Mouse (Mus musculus) lung, adult 2 months (tissue): ENCODE results near the gene Thy1. TPM values are rescaled to one million over a fixed set of nuclear protein-coding genes. Genes with fewer than 3 reads are reported as not detected.

Experiments used
- DNase-seq: peaks from one replicate; pipeline ENCODE4 v3.0.0; 2022
- H3K4me1 ChIP-seq: fragments of 200-500 bp; 2 replicates; pipeline ENCODE4 v1.6.1; 2011; ENCODE audit warnings: low read length; ENCODE audit not compliant: control insufficient read depth, insufficient read depth
- H3K4me3 ChIP-seq: fragments of 200-500 bp; replicated peaks from 2 replicates; pipeline ENCODE3; 2011; ENCODE audit warnings: low read depth, mild to moderate bottlenecking, control low read depth, low read length; ENCODE audit errors: extremely low read depth
- CTCF ChIP-seq: fragments of 200-500 bp; IDR thresholded peaks from 2 replicates; pipeline ENCODE4 v1.5.1; 2011; ENCODE audit warnings: mild to moderate bottlenecking, low read length, control low read depth; ENCODE audit not compliant: insufficient read depth
- POLR2A ChIP-seq: fragments of 200-500 bp; IDR thresholded peaks from 2 replicates; pipeline ENCODE4 v1.6.1; 2011; ENCODE audit warnings: low read depth, mild to moderate bottlenecking, control low read depth, low read length, borderline replicate concordance; ENCODE audit errors: extremely low read depth
- WGBS: fragments of 180-500 bp; shearing (Covaris S2); methylation state at CpG from one replicate; pipeline ENCODE4 v1.1.7; 2018; 5-methylcytosine and 5-hydroxymethylcytosine counted together
- polyA plus RNA-seq: library from polyadenylated mRNA; depleted of rRNA; stranded (reverse); fragments of >200 nt; gene quantifications from 2 replicates; pipeline ENCODE4 v1.2.3, GENCODE M21; 2012

Gene Thy1
- polyA plus RNA-seq, 1 experiment: 34.3 TPM

DNA sequence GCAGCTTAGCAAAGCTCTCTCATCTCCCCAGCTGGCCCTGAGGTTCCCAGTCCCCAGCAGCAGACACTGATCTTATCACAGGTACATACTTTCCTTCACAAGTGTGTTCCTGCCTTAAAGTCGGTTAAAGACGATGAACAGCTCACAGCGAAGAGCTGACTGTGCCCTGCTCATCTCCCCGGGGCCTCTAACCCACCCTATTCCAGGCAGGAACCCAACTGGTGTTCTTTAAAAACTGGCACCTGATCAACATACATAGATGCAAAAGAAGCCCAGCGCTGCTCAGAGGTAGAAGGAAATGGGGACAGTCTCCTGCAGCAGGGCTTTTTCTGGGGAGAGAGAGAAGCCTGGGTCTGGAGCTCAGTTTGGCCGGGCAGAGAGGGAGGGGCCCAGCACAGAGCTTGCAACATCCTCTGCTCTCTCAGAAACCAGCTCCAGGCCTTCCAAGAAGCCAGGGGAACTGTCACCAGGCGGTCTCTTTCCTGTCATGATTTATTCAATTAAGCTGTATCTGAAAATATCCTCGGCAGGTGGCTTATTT lies 30.4 kb upstream of the Thy1 start:
- DNase-seq: no peak
- H3K4me3 ChIP-seq: no peak overlapping the region
- WGBS: 30% methylated on average over 8 of the region's 8 CpGs
- H3K4me1 ChIP-seq: no peaks in the 10 kb centered on the region
- no peak for TF ChIP-seq CTCF
- no peak for TF ChIP-seq POLR2A

DNA sequence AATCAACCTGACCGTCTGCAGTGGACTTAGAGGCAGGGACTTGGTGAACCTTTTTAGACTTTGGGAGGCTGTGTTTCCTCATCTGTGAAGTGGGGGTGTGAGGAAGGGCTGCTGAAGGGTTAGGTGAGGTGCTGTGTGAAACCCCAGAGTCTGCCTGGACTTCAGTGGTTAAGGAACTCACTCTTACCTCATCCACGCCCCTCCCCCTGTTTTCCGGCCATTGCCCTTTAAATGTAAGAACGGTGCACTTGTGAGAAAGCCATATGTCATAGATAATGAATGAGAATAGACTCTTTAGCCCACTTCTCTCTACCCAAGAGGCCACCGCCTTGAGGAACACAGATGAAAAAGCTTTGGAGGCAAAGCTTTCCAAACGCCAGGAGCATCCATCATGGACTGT lies 29.4 kb upstream of the Thy1 start:
- TF ChIP-seq POLR2A (no peak), CTCF (no peak)
- 39% methylated on average over 6 of the region's 6 CpGs for WGBS
- Histone ChIP-seq H3K4me1 (no peaks in the 10 kb centered on the region), H3K4me3 (no peak overlapping the region)
- no peak for DNase-seq

GRCm38 (mm10) chr9:44016304-44016703 lies 26.9 kb upstream of the Thy1 start:
- H3K4me3 ChIP-seq: no peak overlapping the region
- no peak for TF ChIP-seq POLR2A
- TF ChIP-seq CTCF: no peak
- no peaks in the 10 kb centered on the region for H3K4me1 ChIP-seq
- 81% methylated on average over 5 of the region's 5 CpGs for WGBS
- DNase-seq: no peak

GRCm38 (mm10) chr9:44017846-44018245 lies 25.3 kb upstream of the Thy1 start:
- TF ChIP-seq CTCF (no peak), POLR2A (no peak)
- 61% methylated on average over 5 of the region's 5 CpGs for WGBS
- Histone ChIP-seq H3K4me1 (no peaks in the 10 kb centered on the region), H3K4me3 (no peak overlapping the region)
- DNase-seq: no peak

DNA sequence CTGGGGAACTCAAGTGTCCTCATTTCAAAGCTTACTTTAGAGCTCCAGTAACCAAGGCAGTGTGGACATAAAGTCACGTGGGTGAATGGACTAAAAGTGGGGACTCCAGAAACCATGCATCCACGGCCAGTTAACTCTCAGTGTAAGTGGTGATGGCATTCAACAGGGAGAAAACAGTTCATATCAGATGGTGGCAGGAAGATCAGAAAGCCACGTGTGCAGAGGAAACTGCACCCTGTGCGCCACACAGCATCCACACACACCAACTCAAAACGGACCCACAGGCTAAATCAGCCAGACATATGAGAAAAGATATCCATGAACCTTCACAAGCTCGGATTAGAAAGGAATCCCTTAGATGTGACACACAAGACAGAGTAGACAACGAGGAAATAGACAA lies 23.2 kb upstream of the Thy1 start:
- no peak overlapping the region for H3K4me3 ChIP-seq
- TF ChIP-seq POLR2A: no peak
- no peak for TF ChIP-seq CTCF
- WGBS: 64% methylated on average over 7 of the region's 7 CpGs
- H3K4me1 ChIP-seq: no peaks in the 10 kb centered on the region
- no peak for DNase-seq

DNA sequence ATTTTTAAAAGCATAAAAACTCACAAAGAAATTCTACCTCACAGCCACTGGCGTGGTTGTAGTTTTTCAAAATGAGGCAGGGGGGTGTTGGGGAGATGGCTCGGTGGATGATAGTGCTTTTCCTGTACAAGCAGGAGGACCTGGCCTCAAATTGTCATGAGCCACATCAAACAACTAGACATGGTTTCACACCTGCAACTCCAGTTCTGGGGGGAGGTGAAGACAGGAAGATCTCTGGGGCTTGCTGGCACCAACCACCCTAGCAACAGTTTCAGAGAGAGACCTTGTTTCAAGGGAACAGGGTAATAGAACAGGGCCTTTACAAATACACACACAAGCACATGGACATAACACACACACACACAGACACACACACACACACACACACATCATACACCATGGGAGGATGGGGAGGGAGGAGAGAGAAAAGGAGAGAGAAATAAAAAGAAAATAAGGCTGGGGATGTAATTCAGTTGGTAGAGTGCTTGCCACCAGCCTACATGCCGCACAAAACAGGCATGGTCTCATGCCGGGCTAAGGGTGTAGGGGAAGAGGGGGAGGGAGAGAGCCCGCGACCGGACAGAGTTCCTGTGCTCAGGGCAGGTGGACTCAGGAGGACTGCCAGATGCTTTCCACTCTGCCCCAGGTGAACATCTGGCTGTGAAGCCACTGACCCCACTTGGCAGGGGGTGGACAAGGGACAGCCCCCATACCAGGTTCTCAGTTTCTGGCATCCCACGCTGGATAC lies 20.9 kb upstream of the Thy1 start:
- TF ChIP-seq POLR2A (no peak), CTCF (no peak)
- 64% methylated on average over 8 of the region's 8 CpGs for WGBS
- Histone ChIP-seq H3K4me3 (no peak overlapping the region), H3K4me1 (no peaks in the 10 kb centered on the region)
- no peak for DNase-seq

DNA sequence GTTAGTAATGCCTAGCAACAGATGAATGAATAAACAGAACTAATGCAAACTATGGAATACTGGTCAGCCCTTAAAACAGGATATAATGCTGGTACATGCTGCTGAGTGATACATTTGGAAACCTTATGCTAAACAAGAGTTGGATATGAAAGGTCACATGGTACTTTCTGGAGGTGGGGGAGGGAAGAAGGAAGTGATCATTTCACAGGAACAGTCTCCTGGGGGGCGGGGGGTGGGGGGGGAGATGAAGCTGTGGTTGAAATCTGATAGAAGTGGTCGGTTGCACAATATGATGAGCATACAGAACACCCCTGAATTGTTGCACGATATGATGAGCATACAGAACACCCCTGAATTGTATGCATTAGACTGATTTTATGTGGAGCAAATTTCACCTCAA lies 19.1 kb upstream of the Thy1 start:
- DNase-seq: no peak
- 76% methylated on average over 3 of the region's 3 CpGs for WGBS
- Histone ChIP-seq H3K4me1 (no peaks in the 10 kb centered on the region; the same call in 1 of the 2 replicates), H3K4me3 (no peak overlapping the region)
- TF ChIP-seq CTCF: no peak
- no peak for TF ChIP-seq POLR2A

DNA sequence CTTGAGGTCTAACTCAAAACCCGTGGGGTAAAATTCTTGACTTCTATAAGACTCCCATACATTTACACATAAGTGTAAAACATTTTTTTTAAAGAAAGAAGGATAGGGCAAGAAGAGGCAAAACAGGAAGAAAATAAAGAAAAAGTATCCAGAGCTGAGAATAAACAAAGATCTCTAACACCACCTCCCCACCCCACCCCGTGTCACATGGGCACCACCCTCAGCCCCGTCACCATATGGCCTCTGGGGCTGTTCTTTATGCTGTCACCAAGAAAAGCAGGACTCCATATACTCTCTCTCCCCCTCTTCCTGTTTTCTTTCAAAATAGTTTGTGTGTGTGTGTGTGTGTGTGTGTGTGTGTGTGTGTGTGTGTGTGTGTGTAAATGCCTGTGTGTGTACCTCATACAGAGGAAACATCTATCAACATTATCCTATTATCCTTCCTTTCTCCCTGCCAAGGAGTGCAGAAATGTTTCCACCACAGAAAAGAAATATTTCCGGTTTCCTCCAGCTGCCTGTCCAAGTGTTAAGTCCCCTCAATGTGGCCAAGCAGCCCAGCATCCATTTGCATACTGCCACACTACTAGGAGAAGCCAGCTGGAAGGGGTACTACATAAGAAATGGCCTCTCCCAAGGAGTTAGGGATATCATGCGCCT lies 13.5 kb upstream of the Thy1 start:
- Histone ChIP-seq H3K4me1 (no peaks in the 10 kb centered on the region; the same call in 1 of the 2 replicates), H3K4me3 (no peak overlapping the region)
- no peak for DNase-seq
- 29% methylated on average over 5 of the region's 5 CpGs for WGBS
- no peak for TF ChIP-seq CTCF
- TF ChIP-seq POLR2A: no peak

DNA sequence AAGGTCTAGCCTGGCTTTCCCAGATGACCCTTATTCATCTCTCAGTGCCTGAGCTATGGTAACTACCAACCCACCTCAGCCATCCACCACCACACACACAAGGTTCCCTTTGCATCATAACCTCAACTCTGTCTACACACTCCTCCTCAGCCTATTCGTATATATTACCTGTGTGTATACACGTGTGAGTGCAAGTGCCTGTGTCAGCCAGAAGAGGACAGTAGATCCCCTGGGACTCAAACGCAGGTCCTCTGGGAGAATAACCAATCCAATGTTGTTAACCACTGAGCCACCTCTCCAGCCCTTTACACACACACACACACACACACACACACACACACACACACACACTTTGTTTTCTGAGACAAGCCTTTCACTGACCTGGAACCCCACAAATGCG lies 12.5 kb upstream of the Thy1 start:
- H3K4me3 ChIP-seq: no peak overlapping the region
- DNase-seq: no peak
- H3K4me1 ChIP-seq: no peaks in the 10 kb centered on the region; the same call in 1 of the 2 replicates
- 89% methylated on average over 4 of the region's 4 CpGs for WGBS
- no peak for TF ChIP-seq POLR2A
- no peak for TF ChIP-seq CTCF
